Mouse (Mus musculus): ENCODE measurements around the gene Ssbp3.

DNA sequence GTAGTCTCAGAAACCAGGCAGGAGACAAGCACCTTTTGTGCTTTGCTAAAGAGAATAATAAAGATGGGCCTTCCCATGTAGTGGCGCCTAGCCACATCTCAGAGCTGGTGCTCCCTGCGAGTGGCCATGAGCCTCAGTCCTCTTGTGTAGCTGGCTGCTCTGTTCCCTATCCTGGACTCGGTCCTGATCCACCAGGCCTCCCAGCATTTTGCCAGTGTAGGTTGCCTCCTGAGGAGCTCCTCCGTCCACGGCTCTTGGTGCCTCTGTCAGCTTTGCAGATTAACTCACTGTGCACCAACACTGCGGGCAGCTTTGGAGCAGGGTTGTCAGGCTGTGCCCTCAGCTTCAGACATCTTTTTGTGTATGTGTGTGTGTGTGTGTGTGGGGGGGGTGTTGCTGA lies 30.4 kb downstream of the Ssbp3 start:
- TF ChIP-seq CTCF (IDR thresholded peaks at IDR 0.05; ENCODE audit: low read depth), result no peak
- no peak for TF ChIP-seq EP300 (IDR thresholded peaks at IDR 0.05; ENCODE audit: low read depth)
